Mouse (Mus musculus) cerebellum, postnatal 25 days (tissue): Measurements from ENCODE around the gene Ankrd35.
"Not testable (repeated sequence)": the region's sequence is repeated elsewhere in the genome, so short reads cannot be mapped to it uniquely, and the experiment has no call there.

Experiments
- DNase-seq, 2 experiments: peaks; one replicate each; pipeline ENCODE4 v3.0.0; 2021; ENCODE audit warnings: mixed read lengths in 2 of 2

Ankrd35 gene

DNA sequence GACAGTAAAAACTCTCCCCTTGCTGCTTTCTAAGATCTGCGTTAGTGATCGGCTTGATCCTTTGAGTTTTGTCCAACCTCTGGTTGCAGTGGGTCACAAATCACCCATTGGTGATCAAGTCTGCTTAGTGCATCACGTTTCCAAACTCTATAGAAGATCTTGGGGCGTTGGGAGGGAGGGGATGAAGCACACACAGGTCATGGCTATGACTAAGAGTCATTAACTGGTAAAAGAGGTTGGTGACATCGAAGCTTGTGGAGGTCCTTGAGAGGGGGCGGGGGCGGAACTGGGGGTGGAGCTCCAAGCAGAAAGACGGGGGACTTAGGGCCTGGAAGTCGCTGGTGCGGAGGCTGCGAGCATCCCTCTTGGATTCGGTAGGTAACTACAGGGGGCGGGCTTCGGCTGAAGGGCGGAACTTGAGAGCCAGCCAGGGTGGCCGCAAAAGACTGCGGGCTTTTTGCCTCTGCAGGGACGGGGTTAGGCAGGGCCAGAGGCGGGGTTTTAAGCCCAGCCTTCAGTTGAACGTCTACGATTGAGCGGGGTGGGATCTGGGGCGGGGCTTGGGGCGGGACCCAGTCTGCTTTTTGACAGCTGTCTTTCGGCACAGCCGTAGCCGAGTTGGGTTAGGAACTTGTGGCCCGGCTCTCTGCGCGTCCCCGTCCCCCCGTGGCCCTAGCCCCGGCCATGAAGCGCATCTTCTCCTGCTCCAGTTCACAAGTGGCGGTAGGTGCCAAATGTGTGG, at the start of gene Ankrd35:
TSS of gene Ankrd35 (plus strand) at position 405 of the 742 bp plus-strand sequence.
- DNase-seq = peak; percentile 79 to 87

GRCm38 (mm10) chr3:96623201-96623600, 46.7 kb upstream of the Ankrd35 start:
- DNase-seq = no peak

DNA sequence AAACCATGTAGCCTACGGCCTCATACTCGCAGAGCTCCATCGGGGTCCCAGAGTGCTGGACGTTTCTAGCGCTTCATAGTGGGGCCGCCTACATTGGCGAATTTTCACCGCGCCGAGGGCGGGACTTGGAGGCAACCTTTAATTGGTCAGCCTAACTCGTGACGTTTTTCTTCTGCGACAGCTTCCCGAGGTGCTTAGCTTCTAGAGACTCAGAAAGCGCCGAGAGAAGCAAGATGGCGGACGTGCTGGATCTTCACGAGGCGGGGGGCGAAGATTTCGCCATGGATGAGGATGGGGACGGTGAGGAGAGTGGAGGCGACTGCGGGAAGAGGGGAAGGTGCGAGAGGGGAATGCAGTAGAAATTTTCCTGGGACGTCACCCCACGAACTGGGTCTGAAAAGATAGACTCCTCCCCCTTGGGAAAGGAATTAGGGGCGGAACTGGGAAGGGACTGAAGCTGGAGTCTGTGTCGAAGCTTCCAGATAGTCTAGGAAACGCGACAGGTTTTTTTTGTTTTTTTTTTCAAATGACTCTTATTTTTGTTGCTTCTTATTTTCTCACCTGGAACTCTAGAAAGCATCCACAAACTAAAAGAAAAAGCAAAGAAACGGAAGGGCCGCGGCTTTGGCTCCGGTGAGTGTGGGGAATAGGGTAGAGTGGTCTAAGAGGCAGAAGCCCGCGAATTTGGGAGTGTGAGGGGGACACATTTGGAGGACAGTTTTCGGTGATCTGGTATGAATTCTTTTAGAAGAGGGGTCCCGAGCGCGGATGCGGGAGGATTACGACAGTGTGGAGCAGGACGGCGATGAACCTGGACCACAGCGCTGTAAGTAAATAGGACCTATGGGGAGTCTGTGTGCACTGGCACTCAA, 40.0 kb upstream of the Ankrd35 start, which contains the start of gene Rbm8a:
TSS of gene Rbm8a (plus strand) at position 205 of the 872 bp plus-strand sequence.
- DNase-seq = peak; percentile 97

- no peak for DNase-seq
Observed at GRCm38 (mm10) chr3:96632058-96632457, 37.9 kb upstream of the Ankrd35 start.

DNA sequence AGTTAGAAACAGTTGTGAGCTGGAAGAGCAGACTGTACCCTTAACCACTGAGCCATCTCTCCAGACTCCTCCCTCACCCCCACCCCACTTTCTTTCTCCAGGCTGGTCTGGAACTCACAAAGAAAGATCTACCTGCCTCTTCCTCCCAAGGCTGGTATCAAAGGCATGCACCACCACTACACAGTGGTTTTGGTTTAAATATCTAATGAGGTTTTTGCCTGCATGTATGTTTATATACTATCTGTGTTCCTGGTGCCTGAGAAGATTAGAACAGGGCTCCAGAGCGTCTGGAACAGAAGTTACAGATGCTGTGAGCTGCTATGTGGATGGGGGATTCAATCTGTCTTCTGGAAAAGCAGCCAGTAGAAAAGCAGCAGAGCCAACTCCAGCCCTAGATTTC, 35.9 kb upstream of the Ankrd35 start:
- no peak for DNase-seq

- DNase-seq = peak; percentile 93
Observed at GRCm38 (mm10) chr3:96634928-96635879, 34.7 kb upstream of the Ankrd35 start, which contains the start of the genes Pex11b and Gm42957. Gene Pex11b (plus strand): TSS chr3:96635376. Gene Gm42957 (plus strand): TSS chr3:96635474.

DNA sequence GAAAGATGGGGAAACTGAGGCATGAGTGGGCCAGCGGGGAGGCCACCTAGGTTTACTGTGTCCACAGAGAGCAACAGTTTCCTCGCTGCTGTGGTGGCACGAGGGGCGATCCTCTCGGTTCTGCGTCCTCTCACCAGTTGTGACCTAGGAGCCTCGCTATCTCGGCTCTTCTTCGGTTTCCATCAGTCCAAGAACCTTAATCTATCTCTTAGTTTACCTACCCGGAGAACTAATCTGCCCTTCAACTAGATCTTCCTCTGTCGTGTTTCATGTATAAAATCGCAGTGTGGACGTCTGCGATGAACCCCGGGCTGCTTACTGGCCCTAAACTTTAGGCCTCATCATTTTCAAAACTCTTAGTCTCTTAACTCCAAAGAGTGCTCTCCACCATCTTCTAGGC, 34.0 kb upstream of the Ankrd35 start:
- DNase-seq = no peak

GRCm38 (mm10) chr3:96636448-96636847, 33.5 kb upstream of the Ankrd35 start:
- no peak for DNase-seq

DNA sequence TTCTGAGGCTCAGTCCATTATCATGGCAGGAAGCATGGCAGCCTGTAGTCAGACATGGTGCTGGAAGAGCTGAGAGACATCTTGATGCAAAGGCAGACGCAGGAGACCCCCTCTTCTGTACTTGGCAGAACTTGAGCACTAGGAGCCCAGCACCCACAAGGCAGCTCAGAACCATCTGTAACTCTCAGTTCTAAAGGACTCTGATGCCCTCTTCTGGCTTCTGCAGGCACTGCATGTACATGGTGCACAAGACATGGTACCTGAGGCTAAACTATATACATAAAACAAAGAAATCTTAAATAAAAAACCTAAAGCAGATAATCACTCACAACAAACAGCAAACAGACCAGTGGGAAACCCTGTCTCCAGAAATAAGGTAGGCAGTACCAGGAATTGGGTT, 30.7 kb upstream of the Ankrd35 start:
- DNase-seq = peak; percentile 69 to 79

DNA sequence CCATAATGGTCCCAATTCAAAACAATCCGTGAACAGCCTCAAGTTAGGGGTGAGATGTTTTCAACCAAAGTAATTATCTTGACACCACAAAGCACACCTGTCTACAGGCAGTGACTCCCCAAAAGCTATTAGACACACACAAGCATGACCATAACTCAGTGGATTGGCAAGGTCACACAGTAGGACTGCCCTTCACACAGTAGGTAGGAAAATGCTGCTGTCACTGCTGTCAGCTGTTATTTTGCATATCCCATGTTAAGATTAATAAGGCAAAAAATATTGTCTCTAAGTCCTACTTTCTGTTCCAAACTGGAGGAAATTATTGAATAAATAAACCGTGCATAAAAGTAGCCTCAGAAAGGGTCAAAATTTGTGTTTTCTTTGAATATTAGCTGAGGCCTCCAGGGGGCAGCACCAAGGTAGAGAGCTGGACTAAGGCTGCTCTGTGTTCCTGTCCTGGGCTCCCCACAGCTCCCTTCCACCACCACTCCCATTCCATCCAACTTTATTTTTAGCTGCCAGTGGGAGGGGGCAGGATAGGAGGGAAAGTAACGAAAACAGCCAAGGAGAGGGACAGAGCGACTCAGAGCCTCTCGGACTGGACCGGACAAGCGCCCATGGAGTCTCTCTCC, 24.8 kb upstream of the Ankrd35 start, which contains the start of gene Itga10:
TSS of gene Itga10 (plus strand) at position 567 of the 632 bp plus-strand sequence.
- DNase-seq = peak; percentile 39 to 70

GRCm38 (mm10) chr3:96647365-96647764, 22.6 kb upstream of the Ankrd35 start:
- DNase-seq = no peak

GRCm38 (mm10) chr3:96660901-96661300, 9.0 kb upstream of the Ankrd35 start:
- DNase-seq = no peak

DNA sequence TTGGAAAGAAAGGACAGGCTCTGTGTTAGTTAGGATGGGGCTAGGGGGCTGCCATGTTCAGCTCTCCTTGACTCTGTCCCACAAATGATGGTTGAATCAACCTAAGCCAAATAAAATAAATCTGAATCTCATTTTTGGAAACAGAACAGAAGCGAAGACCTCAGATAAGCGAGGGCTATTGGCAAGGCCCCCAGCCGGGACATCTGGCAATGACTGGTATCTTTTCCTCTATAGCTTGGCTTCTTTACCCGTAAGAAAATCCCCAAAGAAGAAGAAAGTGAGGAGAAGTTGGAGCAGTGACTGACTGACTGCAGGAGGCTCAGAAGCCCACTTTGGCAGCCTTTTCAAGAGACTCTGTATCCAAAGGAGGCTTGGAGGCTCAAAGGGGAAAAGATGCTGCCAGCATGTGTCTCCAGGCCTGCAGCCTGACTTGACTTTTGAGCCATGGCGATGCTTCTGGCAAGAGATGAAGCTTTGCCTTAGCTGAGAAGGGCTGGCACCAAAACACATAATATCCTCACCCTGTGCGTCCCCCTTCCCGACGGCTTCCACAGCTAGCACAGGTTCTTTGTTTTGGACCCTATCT, 7.1 kb upstream of the Ankrd35 start:
- peak; percentile 35 to 37 for DNase-seq

DNA sequence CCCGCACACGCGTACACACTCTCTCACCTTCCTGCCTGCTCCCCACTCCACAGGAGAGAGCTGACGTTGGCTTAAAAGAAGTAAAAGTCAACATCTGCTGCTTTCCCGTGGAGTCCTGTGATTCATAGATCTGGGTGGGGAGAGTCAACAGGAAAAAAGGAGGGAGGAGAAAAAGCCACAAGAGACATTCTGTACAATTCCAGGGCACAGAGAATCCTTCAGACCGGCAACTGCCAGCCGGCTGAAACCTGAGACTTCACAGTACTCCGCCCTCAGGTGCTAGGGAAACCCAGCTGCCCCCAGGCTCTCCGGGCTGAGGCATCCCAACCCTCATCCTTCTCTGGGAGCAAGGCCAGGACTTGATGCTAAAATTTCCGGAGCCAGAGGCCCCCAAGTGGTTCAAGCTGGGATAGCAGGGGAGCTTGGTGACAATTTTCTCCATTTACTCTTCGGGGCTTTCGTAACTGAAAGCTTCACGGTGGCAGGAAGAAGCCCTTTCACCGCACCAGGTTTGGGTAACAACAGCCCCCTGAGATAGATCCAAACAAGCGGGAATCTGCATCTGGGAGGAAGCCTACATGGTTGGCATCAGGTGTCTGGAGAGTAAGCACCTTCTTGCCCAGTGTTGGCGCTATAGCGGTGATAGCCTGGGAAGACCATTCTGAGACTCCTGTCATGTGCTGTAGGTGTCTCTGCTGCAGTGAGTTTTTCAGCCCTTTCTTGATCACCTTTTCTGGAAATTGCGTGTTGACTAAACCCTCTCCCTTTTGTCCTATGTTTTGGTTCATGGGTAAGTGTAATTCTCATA, 6.3 kb upstream of the Ankrd35 start:
- DNase-seq = peak; percentile 93 to 94

- DNase-seq = not testable (repeated sequence)
Observed at GRCm38 (mm10) chr3:96665732-96666363, 4.1 kb upstream of the Ankrd35 start.

DNA sequence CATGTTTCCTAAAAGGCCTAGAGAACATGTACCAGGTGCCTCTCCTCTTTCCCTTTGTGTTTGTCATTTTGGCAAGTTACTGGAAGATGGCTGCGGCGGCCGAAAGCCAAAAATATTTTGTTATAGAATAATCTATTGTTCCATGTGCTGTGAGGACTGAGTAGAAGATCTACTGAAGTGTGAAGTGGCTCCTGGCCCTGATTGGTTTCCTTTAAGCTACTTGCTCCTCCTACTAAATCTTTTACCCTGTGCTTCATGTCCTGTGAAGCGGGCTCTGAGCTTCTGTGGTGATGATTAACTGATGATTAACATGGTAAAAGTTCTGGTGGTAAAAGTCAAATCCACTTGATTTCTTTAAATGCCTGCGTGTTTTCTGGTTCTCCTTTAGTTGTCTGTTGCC, 3.0 kb upstream of the Ankrd35 start:
- no peak for DNase-seq

DNA sequence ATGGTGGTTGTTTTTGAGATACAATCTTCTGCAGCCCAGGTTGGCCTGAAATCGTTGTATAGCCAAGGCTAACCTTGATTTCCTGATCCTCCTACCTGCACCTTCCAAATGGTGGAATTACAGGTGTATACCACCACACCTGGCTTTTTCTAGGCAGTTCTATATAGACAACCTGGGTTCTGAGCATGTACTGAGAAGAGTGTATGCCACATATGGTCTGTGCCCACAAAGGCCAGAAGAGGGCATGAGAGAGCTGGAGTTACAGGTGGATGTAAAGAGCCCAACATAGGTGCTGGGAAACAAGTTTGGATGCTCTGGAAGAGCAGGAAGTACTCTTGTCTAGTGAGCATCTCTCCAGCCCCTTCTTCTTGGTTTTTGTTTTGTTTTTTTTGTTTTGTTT, 2.6 kb upstream of the Ankrd35 start:
- DNase-seq = peak in 1 of 2 experiments; percentile 14

GRCm38 (mm10) chr3:96668424-96669067, 1.4 kb upstream of the Ankrd35 start:
- DNase-seq = no peak

DNA sequence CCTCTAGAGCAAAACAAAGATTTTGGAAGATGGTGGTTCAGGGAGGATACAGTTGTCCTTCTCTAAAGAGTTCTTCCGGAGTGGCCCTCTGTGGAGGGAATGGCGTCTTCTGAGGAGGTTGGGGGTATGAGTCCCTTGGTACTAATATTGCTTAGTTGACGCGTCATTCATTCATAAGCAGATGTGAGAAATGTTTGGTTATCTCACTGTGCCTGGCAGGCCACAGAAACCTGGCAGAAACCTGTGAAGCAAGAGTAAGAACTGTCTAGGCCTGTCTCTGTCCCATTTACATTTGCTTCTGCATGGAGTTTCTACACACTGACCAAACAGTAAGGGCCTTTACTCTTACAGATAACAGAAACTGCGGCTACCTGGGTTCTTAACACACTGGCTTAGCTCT, 1.6 kb downstream of the Ankrd35 start:
- no peak for DNase-seq

DNA sequence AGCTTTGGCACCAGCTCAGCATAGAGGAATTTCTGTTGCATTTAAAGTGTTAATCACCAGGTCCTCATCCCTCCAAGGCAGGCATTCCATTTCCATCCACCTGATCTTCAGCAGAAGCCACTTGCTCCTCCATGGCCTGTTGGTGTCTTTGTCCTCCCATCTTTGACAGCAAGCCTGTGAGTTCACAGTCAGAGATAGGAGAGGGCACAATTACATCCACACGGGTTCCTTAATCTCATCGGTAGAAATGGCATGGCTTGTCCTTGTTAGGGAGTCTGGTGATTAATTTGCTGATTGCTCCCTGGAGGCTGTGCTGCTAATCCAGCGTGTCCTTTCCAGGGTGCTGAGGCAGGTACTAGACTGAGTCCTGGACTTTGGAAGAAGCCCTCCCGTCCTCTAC, 3.6 kb downstream of the Ankrd35 start:
- no peak for DNase-seq
